Mouse (Mus musculus): Measurements from ENCODE around the gene Ksr1.

Ksr1 gene

DNA sequence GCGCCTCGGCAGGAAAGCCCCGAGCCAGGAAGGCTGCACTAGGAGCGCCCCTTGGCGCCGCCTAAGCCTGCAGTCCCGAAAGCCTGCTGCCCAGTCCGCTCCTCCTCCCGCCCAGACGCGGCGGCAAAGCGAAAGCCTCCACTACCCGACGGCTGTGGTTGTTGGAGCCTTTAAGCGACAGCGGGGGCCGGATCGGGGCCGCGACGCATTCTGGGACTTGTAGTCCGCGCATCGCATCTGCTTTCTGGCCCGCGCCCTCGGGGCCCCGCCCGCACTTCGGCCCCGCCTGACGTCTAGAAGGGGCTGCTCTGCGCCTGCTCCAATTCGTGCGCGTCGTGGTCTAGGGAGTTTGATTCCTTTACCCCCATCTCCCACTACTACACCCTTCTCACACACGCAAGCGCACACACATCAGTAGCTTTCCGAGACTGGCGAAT, at the start of gene Ksr1:
Gene Ksr1 (minus strand): TSS at position 77 of the 437 bp plus-strand sequence.
- peak; percentile 91 for DNase-seq

DNA sequence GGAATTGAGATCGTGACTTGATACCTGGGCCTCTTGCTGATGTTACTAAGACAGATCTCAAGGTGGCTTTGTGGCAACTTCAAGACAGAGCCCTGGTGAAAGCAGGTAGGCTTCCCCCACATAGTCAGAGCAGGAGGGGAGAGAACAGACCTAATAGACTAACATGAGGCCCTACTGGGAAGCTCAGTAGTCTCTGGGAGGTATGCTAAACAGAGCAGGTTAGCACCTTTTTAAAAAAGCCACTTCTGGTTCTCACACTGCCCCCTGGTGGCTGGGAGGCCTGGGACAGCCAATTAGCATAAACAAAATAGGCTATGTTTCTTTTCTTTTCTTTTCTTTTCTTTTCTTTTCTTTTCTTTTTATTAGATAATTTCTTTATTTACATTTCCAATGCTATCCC, 46.0 kb upstream of the Ksr1 start:
- DNase-seq = no peak

DNA sequence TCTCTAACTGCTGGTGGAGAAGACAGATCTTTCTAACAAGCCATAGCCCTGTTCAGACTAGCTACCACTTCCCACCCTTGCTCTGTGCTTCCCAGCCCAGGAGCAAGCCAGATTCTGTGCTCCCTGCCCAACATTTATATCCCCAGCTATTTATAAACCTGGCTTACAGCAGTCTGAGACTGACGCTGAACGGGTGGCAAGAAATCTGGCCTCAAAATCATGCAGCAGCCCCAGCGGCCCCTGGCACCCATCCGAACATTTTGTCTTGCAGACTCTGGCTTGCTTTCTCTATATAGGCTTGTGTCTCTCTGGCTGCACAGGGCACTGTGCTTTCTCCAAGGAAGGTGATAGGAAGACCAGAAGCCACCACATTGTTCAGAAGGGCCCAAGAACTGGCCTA, 45.0 kb upstream of the Ksr1 start:
- no peak for DNase-seq

DNA sequence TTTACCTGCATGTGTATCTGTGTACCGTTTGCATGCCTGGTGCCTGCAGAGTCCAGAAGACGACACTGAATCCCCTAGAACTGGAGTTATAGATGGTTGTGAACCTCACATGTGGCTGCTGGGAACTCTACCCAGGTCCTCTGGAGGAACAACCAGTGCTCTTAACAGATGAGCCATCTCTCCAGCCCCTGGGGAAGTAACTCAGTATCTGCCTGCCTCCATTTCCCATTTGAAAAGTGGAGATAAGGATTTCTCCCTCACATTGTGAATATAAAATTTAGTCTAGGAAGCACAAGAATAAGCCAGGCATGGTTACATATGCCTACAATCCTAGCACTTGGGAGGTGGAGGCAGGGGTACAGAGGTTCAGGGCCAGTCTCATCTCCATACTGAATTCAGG, 44.0 kb upstream of the Ksr1 start:
- DNase-seq = no peak

DNA sequence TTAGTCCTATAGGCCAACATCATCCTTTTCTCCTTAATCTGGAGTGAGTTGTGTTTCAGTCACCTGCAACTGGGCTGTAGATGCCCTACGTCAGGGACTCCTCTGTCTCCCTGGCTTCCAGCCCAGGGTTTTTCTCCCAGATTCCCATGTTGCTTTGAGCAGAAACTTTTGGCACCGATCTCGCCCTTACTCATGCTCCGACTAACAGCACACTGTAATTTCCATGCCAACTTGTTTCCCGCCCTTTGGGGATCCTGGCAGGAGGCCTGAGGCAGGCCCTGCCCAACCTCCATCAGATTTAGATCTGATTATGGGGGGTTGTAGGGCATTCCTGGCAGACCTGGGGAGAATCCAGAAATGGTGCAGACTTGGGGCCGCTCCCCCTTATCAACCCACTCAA, 42.0 kb upstream of the Ksr1 start:
- peak; percentile 58 for DNase-seq

DNA sequence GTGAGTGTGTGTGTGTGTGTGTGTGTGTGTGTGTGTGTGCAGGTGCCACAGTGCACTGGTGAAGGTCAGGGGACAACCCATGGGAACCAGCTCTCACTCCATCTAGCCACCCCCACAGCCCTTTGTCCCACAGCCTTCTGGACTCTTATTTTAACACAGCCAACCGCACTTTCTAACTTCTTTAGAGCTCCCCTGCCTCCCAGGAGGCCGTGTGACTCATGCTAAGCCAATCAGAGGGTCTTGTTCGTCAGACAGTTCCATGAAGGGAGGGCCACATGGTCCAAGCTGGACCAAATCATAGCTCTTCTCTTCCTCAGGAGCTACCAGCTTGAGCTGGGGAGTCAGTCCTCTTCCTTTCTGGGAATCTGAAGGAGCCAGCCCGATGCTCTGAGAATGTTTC, 41.1 kb upstream of the Ksr1 start:
- no peak for DNase-seq

DNA sequence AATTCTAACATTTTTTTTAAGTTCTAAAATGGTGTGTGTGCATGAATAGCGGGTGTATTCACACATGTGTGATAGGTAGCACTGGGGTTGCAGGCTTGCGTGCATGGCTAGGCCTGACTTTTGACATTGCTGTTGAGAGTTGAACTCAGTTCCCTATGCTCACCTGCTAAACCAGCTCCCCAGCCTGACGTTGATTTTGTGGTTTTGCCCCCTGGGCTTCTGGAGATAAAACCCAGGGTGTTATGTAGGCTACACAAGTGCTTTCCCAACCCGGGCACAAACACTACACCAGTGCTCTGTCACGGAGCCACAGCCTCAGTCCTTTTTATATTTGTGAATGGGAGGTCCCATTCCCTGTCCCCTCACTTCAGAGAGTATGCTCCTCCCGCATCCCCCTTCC, 39.5 kb upstream of the Ksr1 start:
- no peak for DNase-seq

DNA sequence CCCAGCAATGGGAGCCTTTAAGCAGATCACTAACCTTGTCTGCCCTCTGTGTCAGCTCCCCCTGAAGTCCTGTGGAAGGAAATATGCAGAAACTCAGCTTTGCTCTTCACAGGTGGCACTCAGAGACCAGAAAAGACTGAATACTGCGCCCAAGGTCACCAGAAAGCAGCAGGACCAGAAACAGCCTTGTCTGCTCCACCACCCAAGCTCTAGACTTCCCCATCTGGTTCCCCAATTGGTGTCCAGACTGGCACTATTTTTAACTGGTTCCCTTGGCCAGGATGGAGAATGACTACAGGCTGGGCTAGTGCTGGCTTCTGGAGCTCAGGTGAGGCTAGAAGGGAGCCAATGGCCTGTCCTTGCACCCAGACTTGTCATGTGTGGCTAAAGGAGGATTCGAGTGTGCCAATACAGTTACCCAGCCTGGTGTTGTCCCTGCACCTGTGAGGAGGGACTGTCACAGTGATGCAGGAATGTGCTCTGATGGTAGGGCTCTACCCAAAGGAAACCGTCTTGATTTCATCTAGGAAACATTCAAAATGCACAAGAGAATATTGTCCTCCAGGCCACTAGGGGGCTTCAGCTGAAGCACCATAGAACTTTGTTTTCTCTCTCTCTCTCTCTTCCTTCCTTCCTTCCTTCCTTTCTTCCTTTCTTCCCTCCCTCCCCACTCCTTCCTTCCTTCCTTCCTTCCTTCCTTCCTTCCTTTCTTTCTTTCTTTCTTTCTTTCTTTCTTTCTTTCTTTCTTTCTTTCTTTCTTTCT, 38.1 kb upstream of the Ksr1 start:
- DNase-seq = no peak

DNA sequence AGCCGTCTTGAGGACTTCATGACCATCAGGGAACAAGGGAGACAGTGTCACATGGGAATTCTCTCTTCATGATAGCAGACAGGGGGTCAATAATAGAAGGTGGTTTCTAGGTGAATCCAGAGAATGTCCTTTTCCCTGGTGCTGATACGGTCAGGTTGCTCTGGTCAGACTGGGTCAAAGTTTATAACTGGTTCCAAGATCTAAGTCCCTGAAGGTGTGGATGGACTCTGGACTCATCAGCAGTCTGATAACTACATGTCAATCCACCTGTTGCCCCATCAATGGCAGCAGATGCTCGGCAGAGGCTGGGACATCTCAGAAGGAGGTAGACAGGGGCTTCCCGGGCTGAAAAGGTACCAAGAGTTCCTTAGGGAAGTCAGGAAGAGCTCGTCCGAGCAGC, 37.2 kb upstream of the Ksr1 start:
- DNase-seq = no peak

DNA sequence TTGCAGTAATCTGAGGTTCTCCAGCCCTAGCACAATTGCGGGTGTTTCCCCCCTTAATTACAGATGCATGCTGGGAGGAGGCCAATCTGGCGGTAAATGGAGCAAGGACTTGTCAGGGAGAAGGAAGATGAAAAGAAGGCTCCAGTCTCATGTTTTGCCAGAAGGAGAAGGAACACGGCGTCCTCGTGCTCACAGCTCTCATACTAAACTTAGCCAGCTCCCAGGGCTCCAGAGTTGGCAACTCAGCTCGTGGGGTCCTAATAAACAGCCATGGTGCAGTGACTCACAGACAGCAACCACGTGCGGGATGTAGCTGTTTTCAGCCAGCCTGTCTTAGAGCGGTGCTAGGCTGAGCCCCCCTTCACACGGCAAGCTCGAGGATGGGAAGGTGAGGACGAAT, 36.7 kb upstream of the Ksr1 start:
- DNase-seq = no peak

DNA sequence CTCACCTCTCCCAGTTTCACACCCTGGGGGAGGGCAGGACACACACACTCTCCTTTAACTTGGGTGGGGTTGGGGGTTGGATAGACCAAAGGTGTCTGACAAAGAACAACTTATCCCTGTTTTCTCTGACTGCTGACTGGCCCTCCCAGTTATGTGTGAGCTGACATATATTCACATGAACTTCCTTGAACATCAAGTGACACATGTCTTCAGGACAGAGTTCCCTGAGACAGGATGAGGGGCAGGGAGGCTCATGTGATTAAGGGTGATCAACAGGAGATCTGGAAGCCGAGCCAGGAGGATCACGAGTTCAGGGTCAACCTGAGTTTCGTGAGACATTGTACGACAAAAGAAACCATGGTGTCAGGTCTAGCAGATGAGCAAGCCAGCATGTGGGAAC, 35.7 kb upstream of the Ksr1 start:
- no peak for DNase-seq

DNA sequence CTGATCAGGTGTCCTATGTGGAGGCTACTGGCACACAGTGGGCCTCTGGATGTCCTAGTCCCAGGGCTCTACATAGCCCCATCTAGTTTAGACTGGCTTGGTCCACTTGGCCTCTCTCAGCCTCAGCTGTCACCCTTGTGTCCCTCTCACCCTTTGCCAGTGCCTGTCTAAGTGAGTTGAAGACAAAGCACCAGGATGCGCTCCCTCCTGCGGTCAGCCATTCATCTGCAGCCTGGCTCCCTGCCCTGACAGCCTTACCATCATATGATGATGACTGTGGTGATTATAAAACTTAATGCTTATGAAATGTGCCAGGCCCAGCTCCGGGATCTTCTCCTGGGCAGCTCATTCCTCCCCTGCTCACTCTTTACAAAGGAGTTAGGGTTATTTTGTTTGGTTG, 30.5 kb upstream of the Ksr1 start:
- DNase-seq = no peak

DNA sequence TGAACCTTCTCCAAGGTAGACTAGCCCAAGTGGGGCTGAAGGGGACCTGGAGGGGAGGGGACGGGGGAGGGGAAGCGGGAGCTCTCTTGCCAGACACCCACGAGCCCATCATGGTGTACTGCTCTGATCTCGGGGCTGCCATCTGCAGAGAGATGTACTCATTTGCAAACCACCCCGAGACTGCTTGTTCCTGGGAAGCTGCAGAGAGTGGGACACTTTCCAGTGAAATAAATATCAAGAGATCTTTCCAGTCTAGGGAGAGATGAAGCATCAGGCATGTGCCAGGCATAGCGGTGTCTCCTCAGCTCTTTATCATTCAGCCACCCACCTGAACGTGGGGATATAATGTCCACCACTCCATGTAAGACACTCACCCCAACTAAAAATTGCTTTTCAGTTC, 25.8 kb upstream of the Ksr1 start:
- no peak for DNase-seq

DNA sequence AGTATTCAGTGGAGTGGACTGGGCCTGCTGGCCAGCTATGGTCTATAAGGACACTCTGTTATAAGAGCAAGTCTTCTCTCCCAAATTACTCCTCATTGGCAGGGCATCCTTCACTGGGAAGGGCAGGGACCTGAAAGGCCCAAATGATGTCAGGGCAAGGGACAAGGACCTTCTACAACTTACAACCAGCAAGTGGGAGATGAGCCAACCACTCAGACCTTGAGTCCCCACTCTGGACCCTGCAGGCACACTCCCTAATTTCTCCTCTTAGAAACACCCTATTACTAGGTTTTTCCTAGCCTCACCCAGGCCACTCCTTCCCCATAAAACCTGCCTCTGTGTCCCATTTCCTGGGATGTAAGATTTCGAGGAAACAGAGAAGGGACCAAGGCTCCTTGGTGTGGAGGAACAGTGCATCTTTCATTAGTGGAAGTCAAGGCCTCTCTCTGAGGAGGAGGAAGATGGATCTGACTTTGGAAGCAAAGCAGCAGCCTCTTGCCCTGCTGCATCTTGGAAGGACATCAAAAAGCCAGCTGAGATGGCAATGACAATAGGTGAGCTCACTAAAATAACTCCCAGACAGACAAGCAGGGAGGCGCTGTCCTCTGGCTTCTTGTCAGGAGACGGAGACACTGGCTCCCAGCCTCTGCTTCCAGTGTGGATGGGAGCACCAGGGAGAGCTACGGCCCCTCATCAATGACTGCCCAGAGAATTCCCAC, 20.5 kb upstream of the Ksr1 start:
- DNase-seq = no peak

DNA sequence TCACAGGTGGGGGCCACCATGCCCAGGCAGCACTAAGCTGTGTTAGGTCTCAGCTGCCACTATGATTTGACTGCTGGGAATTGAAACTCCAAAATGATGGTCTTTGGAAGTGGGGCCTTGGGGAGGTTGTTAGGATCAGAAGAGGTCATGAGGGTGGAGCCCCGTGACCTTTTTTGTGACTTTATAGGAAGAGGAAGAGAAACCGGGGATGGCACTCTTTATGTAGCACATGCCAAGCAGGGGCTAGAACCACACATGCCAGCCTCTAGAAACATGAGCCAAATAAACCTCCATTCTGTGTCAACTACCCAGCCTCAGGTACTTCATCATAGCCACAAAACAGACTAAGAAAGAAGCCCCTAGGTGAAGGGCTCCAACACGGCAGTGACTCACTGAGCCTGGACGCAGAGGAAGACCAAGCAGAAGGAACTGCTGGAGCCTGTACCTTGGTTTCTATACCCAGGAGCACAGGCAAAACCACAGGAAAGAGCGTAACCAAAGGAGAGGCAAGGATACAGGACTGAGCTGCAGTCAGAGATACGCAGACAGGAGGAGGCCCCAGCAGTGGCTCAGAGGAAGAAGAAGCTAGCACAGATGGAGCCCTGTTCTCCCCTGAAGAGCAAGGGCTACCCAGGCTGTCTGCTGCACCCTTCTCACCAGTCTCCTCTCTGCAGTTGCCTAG, 15.0 kb upstream of the Ksr1 start:
- DNase-seq = no peak

DNA sequence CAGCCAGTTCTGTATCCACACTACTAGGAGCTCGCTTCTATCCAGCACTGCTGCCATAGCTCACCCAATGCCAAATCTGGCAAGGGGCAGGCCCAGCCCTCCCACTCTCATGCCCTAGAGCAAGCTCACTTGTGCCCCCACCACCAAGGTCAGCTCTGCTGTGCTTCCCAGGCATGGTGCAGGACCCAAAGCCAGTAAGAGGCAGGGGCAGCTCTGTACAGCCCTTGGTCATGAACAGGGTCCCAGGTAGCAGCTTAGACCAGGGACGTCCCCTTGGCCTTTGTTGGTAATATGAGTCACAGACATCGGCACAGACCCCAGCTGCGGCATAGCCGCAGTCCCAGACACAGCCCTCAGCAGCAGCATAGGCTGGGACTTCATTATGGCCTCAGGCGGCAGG, 13.9 kb upstream of the Ksr1 start:
- no peak for DNase-seq

DNA sequence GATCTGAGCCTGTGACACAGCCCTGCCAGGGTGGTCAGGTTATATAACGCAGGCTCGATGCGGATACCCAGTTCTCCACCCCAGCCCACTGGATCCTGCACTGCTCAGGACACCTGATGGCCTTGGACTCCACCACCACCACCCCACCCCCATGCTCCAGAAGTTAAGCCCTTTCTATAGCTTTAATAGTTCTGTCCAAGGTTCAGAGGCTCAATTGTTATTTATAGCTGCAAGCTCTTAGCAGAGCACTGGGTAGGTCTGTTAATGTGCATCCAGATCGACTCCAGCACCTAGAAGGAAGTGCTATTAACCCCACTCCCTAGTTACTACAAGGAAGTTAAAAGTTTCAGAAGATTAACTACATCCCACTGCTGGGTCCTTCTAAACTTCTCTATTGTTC, 11.5 kb upstream of the Ksr1 start:
- no peak for DNase-seq

DNA sequence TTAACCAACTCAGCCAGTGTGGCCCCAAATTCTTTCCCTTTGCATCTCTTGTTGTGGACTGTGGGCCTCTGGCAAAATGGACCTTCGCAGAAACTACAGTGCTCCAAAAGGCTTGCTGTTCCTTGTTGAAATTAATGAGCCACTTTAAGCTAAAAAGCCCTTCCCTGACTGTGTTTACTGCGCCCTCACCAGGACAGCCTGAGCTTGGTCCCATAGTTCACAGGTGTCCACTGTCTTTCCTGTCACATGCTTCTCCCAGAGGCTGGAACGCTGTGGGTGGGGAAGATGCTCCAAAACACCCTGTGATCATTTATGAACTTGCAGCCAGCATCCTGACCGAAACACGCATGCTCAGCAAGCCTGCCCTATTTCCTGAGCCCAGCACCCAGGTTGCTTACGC, 9.1 kb upstream of the Ksr1 start:
- DNase-seq = no peak

DNA sequence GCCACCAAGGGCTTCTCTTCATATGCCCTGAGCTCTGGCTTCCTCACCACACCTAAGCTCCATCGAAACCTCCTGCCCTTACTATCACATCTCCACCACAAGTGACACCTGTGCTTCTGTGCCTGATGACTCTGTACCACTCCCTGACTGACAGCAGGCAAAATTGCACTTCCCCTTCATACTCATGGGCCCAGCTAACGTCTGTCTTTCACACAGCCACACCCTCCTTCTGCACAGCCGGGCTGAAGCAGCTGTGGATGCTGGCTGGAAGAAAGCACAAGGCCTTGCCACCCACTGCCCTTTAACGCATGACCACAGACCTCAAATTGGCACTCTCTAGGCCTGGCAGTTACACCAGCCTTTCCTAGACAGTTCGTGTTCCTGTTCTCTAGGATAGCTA, 6.5 kb upstream of the Ksr1 start:
- no peak for DNase-seq

DNA sequence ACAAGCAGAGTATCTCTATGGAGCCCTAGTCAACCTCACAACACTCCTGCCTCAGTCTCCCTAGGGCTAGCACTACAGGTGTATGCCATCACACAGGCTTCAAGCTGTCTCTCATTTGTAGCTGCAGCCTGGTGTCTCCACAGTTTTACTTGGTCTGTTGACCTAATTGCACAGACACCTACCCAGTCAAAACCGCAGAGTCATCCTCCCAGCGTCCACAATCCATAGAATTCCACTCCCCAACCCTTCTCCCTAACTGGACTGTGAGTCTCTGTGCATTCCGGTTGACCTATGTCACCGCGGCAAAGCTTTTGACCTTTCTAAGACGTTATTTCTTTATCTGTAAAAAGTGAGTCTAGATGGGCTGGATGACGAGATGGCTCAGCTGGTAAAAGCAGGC, 5.7 kb upstream of the Ksr1 start:
- DNase-seq = no peak

DNA sequence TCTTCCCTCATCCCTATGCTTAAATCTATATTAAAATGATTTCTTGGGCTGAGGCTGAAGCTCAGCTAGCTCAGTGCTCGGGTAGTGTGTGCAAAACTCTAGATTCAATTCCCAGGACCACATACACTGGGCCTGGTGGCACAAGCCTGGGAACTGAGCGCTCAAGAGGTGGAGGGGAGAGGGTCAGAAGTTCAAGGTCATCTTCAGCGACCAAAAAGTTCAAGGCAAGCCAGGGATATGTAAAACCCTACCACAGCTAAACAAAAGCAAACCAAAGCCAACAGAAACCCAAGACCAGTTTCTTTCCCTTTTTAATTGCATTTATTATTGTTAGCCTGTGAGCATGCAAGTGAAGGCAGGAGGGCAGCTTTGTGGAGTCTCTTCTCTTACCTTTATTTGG, 4.1 kb upstream of the Ksr1 start:
- no peak for DNase-seq

DNA sequence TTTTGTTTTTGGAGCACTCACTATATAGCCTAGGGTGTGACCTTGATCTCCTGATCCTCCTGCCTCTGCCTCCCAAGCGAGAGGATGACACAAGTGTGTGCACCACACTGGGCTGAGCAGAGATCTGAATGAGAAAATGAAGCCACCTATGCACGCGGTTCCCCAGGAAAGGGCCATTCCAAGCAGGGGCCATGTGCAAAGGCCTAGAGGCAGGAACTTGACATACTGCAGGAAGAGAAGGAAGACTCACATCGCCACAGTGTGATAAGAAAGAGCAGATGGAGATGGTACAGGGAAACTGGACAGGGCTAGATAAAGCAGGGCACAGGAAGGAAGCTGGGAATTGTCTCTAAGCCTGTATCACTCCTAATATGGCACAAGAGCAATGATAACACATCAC, 3.1 kb upstream of the Ksr1 start:
- no peak for DNase-seq

DNA sequence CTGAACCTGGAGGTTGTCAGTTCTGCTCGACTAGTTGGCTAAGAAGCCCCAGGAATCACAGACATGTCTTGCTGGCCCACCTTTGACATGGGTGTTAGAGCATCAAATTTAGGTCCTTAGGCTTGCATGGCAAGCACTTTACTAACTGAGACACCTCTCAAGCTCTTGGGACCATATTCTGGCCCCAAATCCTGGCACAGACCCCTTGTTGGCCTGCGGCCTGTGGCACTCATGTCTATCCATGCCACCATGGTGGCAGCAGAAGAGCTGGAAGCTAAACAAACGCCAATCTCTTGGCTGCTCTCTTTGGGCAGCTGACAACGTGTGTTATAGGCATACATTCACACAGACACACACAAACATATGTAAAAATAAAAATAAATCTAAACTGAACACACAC, 2.6 kb upstream of the Ksr1 start:
- DNase-seq = no peak
